Mouse (Mus musculus): ENCODE data around the gene Irgm2. TPM values are rescaled to one million over a fixed set of nuclear protein-coding genes. Genes with fewer than 3 reads are reported as not detected.

Irgm2 gene
- polyA plus RNA-seq, 1 experiment from 2014 or later = 4.2 TPM

GRCm38 (mm10) chr11:58183579-58183978 is 15.8 kb upstream of the Irgm2 start:
- no peak for ATAC-seq (replicated peaks; ENCODE audit: insufficient number of reproducible peaks, insufficient read depth, low FRiP score, low read depth)
- WGBS = 79% methylated on average over 3 of the region's 3 CpGs
- Histone ChIP-seq H3K36me3 (peaks cover 4% of the 10 kb centered on the region; the same call in 1 of the 2 replicates), H3K9ac (no peak overlapping the region), H3K4me3 (no peak overlapping the region), H3K27ac (no peak overlapping the region), H3K27me3 (no peaks in the 10 kb centered on the region), H3K4me2 (no peak overlapping the region), H3K9me3 (replicated peaks) (no peaks in the 10 kb centered on the region), H3K4me1 (replicated peaks) (peaks cover 8% of the 10 kb centered on the region)

- H3K9me3 ChIP-seq (replicated peaks) = no peaks in the 10 kb centered on the region
- no peak for ATAC-seq (replicated peaks; ENCODE audit: insufficient number of reproducible peaks, insufficient read depth, low FRiP score, low read depth)
- peaks cover 16% of the 10 kb centered on the region for H3K4me1 ChIP-seq (replicated peaks)
- no peaks in the 10 kb centered on the region for H3K36me3 ChIP-seq
- no peak overlapping the region for H3K4me3 ChIP-seq
- no peaks in the 10 kb centered on the region for H3K27me3 ChIP-seq
- 90% methylated on average over 6 of the region's 6 CpGs for WGBS
- H3K27ac ChIP-seq = no peak overlapping the region
- no peak overlapping the region for H3K4me2 ChIP-seq
- H3K9ac ChIP-seq = no peak overlapping the region
Measured at GRCm38 (mm10) chr11:58189675-58190074, 9.7 kb upstream of the Irgm2 start.

GRCm38 (mm10) chr11:58193326-58193725 is 6.1 kb upstream of the Irgm2 start:
- Histone ChIP-seq H3K4me2 (peak overlapping the region; percentile 31; the same call in 1 of the 2 replicates), H3K27me3 (no peaks in the 10 kb centered on the region), H3K4me1 (replicated peaks) (peaks cover 24% of the 10 kb centered on the region), H3K36me3 (no peaks in the 10 kb centered on the region), H3K27ac (peak overlapping the region; percentile 77), H3K9me3 (replicated peaks) (no peaks in the 10 kb centered on the region), H3K4me3 (no peak overlapping the region), H3K9ac (no peak overlapping the region)
- 28% methylated on average over 3 of the region's 3 CpGs for WGBS
- peak; percentile 64; the same call in 1 of the 2 replicates for ATAC-seq (replicated peaks; ENCODE audit: insufficient number of reproducible peaks, insufficient read depth, low FRiP score, low read depth)

GRCm38 (mm10) chr11:58193860-58194520 is 5.4 kb upstream of the Irgm2 start:
- Histone ChIP-seq H3K27ac (peak overlapping the region; percentile 77), H3K9ac (no peak overlapping the region), H3K9me3 (replicated peaks) (no peaks in the 10 kb centered on the region), H3K27me3 (no peaks in the 10 kb centered on the region), H3K4me2 (peak overlapping the region; percentile 31; the same call in 1 of the 2 replicates), H3K36me3 (no peaks in the 10 kb centered on the region), H3K4me1 (replicated peaks) (peaks cover 24% of the 10 kb centered on the region), H3K4me3 (no peak overlapping the region)
- WGBS = 32% methylated on average over 4 of the region's 4 CpGs
- no peak for ATAC-seq (replicated peaks; ENCODE audit: insufficient number of reproducible peaks, insufficient read depth, low FRiP score, low read depth)

- no peak overlapping the region for H3K27ac ChIP-seq
- no peaks in the 10 kb centered on the region for H3K9me3 ChIP-seq (replicated peaks)
- WGBS = 88% methylated on average over 4 of the region's 4 CpGs
- H3K36me3 ChIP-seq = no peaks in the 10 kb centered on the region
- peak overlapping the region; percentile 55; the same call in 1 of the 2 replicates for H3K9ac ChIP-seq
- H3K4me3 ChIP-seq = peak overlapping the region; percentile 78
- no peaks in the 10 kb centered on the region for H3K27me3 ChIP-seq
- no peak for ATAC-seq (replicated peaks; ENCODE audit: insufficient number of reproducible peaks, insufficient read depth, low FRiP score, low read depth)
- peak overlapping the region; percentile 70 for H3K4me2 ChIP-seq
- peaks cover 25% of the 10 kb centered on the region for H3K4me1 ChIP-seq (replicated peaks)
Measured at GRCm38 (mm10) chr11:58198663-58199062, 755 bp upstream of the Irgm2 start.

GRCm38 (mm10) chr11:58200226-58200625 is 808 bp downstream of the Irgm2 start:
- peaks cover 20% of the 10 kb centered on the region for H3K4me1 ChIP-seq (replicated peaks)
- H3K4me3 ChIP-seq = peak overlapping the region; percentile 78; the same call in 1 of the 2 replicates
- no peak for ATAC-seq (replicated peaks; ENCODE audit: insufficient number of reproducible peaks, insufficient read depth, low FRiP score, low read depth)
- peak overlapping the region; percentile 70 for H3K4me2 ChIP-seq
- no peaks in the 10 kb centered on the region for H3K9me3 ChIP-seq (replicated peaks)
- H3K9ac ChIP-seq = no peak overlapping the region
- no peak overlapping the region for H3K27ac ChIP-seq
- no peaks in the 10 kb centered on the region for H3K27me3 ChIP-seq
- WGBS = 86% methylated on average over 4 of the region's 4 CpGs
- no peaks in the 10 kb centered on the region for H3K36me3 ChIP-seq

GRCm38 (mm10) chr11:58201052-58201451 is 1.6 kb downstream of the Irgm2 start:
- Histone ChIP-seq H3K9ac (no peak overlapping the region), H3K27me3 (no peaks in the 10 kb centered on the region), H3K27ac (no peak overlapping the region), H3K9me3 (replicated peaks) (no peaks in the 10 kb centered on the region), H3K4me1 (replicated peaks) (peaks cover 20% of the 10 kb centered on the region), H3K4me2 (no peak overlapping the region), H3K36me3 (no peaks in the 10 kb centered on the region), H3K4me3 (no peak overlapping the region)
- WGBS = 78% methylated on average over 12 of the region's 12 CpGs
- no peak for ATAC-seq (replicated peaks; ENCODE audit: insufficient number of reproducible peaks, insufficient read depth, low FRiP score, low read depth)

GRCm38 (mm10) chr11:58210321-58210886 is 11.0 kb downstream of the Irgm2 start:
- Histone ChIP-seq H3K9ac (no peak overlapping the region), H3K27ac (peak overlapping the region; percentile 21; the same call in 1 of the 2 replicates), H3K27me3 (no peaks in the 10 kb centered on the region), H3K4me3 (no peak overlapping the region), H3K36me3 (no peaks in the 10 kb centered on the region), H3K4me2 (no peak overlapping the region), H3K9me3 (replicated peaks) (no peaks in the 10 kb centered on the region), H3K4me1 (replicated peaks) (peaks cover 17% of the 10 kb centered on the region)
- no peak for ATAC-seq (replicated peaks; ENCODE audit: insufficient number of reproducible peaks, insufficient read depth, low FRiP score, low read depth)
- 87% methylated on average over 1 of the region's 1 CpGs for WGBS

- Histone ChIP-seq H3K27me3 (no peaks in the 10 kb centered on the region), H3K4me3 (no peak overlapping the region), H3K9me3 (replicated peaks) (no peaks in the 10 kb centered on the region), H3K36me3 (no peaks in the 10 kb centered on the region), H3K4me1 (replicated peaks) (peaks cover 18% of the 10 kb centered on the region), H3K9ac (no peak overlapping the region), H3K4me2 (no peak overlapping the region), H3K27ac (peak overlapping the region; percentile 21)
- 20% methylated on average over 9 of the region's 9 CpGs for WGBS
- no peak for ATAC-seq (replicated peaks; ENCODE audit: insufficient number of reproducible peaks, insufficient read depth, low FRiP score, low read depth)
Measured at GRCm38 (mm10) chr11:58211062-58211681, 11.8 kb downstream of the Irgm2 start.

GRCm38 (mm10) chr11:58211682-58212067 is 12.3 kb downstream of the Irgm2 start:
- no peaks in the 10 kb centered on the region for H3K36me3 ChIP-seq
- no peak overlapping the region for H3K27ac ChIP-seq
- WGBS = 41% methylated on average over 2 of the region's 2 CpGs
- no peak overlapping the region for H3K4me2 ChIP-seq
- H3K27me3 ChIP-seq = no peaks in the 10 kb centered on the region
- no peak for ATAC-seq (replicated peaks; ENCODE audit: insufficient number of reproducible peaks, insufficient read depth, low FRiP score, low read depth)
- H3K9me3 ChIP-seq (replicated peaks) = no peaks in the 10 kb centered on the region
- H3K4me1 ChIP-seq (replicated peaks) = peaks cover 18% of the 10 kb centered on the region
- no peak overlapping the region for H3K4me3 ChIP-seq
- no peak overlapping the region for H3K9ac ChIP-seq

- H3K4me3 ChIP-seq = peak overlapping the region; percentile 53
- H3K36me3 ChIP-seq = no peaks in the 10 kb centered on the region
- no peak overlapping the region for H3K9ac ChIP-seq
- peaks cover 18% of the 10 kb centered on the region for H3K4me1 ChIP-seq (replicated peaks)
- 81% methylated on average over 7 of the region's 7 CpGs for WGBS
- no peak for ATAC-seq (replicated peaks; ENCODE audit: insufficient number of reproducible peaks, insufficient read depth, low FRiP score, low read depth)
- no peak overlapping the region for H3K27ac ChIP-seq
- H3K9me3 ChIP-seq (replicated peaks) = no peaks in the 10 kb centered on the region
- no peaks in the 10 kb centered on the region for H3K27me3 ChIP-seq
- peak overlapping the region; percentile 64 for H3K4me2 ChIP-seq
Measured at GRCm38 (mm10) chr11:58213673-58214342, 14.4 kb downstream of the Irgm2 start.

All from heart, embryonic 15.5 days (tissue).